Mouse (Mus musculus): ENCODE measurements around the gene Ppip5k1.
"Not testable (repeated sequence)": the region's sequence is repeated elsewhere in the genome, so short reads cannot be mapped to it uniquely, and the experiment has no call there.

Gene Ppip5k1

GRCm38 (mm10) chr2:121354820-121355592 is at the start of gene Ppip5k1:
Gene Ppip5k1 (minus strand): TSS chr2:121355396.
- in situ Hi-C loops (cut with MseI, MboI), result no loop called here

DNA sequence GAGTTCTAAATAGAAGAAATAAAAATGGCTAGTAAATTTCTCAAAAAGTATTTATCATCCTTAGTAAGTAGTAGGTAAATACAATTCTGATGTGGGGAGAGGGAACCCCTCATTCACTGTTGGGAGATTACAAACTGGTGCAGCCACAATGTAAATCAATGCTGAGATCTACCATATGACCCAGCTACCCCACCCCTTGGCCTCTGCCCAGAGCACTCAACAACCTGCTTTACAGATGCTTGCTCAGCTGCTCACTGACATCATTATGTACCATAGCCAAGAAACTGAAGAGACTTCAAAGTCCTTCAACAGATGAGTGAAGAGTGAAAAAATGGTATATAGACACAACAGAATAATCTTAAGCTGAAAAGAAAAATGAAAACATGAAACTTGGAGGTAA is 48.1 kb upstream of the Ppip5k1 start:
- in situ Hi-C loops (cut with MseI, MboI), result no loop called here

GRCm38 (mm10) chr2:121396624-121397023 is 41.4 kb upstream of the Ppip5k1 start:
- in situ Hi-C loops (cut with MseI, MboI), result no loop called here

DNA sequence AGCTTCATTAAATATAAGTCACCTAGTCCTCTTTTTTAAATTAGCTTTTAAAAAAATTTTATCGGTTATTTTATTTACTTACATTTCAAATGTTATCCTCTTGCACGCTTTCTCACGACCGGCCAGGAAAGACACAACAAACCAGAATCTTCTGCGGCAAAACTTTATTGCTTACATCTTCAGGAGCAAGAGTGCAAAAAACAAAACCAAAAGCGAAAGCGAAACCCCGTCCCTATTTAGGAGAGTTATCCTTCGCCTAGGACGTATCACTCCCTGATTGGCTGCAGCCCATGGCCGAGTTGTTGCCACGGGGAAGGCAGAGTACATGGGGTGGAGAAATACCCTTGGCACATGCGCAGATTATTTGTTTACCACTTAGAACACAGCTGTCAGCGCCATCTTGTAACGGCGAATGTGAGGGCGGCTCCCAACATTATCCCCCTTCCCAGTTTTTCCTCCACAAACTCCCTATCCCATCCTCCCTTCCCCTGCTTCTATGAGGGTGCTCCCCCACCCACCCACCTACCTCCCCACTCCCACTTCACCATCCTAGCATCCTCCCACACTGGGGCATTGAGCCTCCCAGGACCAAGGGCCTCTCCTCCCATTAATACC is 31.9 kb upstream of the Ppip5k1 start, which contains the start of gene Strc:
Strc (minus strand) TSS at position 208 of the 615 bp plus-strand sequence.
- in situ Hi-C loops (cut with MseI, MboI), result not testable (repeated sequence)

- in situ Hi-C loops (cut with MseI, MboI), result no loop called here
Measured at GRCm38 (mm10) chr2:121374766-121375165, 19.6 kb upstream of the Ppip5k1 start.

DNA sequence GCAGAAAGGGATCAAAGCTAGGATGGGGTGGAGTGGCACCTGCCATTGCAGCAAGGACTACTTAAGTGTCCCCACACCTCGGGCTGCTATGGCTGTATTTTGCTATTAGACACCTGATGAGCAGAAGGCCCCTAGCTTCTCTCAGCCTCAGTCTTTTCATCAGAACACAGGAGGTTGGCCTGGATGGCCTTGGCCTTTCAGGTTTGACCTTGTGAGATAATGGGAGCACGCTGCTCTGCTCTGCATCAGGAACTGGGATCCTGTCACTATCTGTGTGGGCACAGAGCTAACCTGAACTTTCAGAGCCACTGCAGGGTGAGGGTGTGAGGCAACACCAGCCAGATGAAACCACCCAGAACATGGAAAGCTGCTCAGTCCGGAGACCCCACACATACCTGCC is 17.1 kb upstream of the Ppip5k1 start:
- in situ Hi-C loops (cut with MseI, MboI), result no loop called here

DNA sequence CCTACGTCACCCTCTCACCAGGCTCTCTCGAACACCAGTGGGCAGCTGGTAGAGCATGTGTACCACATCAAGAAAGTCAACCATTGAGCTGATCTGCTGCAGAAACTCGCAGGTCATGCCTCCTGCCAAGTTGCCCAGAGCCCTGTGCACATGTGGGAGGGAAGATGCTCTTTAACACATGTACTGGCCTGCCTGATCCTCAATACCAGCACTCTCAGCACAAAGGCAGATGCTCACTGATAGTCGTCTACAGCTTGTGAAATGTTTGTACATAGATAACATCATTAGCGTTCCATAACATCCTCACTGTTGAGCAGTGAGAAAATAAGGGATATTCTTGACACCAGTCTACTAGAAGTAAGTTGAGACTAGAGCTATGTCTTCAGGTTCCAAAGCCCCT is 15.7 kb upstream of the Ppip5k1 start:
- in situ Hi-C loops (cut with MseI, MboI), result no loop called here

GRCm38 (mm10) chr2:121368831-121369230 is 13.6 kb upstream of the Ppip5k1 start:
- in situ Hi-C loops (cut with MseI, MboI), result no loop called here

DNA sequence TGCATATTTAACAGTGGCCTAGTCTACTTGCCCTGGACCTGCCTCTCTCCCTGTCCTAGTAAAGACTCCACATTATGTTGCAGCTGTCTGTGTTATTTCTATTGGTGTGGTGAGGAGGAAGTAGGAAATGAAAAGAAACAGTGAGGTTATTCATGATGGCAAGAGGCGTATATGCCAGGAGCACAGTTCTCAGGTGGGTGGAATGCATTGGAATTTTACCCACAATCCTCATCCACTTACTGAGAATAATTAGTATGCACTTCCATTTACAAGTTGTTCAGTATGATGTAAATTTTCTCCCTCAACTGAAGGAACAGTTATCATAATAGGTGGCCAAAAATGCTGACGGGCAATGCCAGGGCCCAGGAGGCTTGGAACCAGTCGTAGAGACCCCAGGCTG is 8.5 kb upstream of the Ppip5k1 start:
- in situ Hi-C loops (cut with MseI, MboI), result no loop called here

- in situ Hi-C loops (cut with MseI, MboI), result no loop called here
Measured at GRCm38 (mm10) chr2:121359461-121359860, 4.3 kb upstream of the Ppip5k1 start.

GRCm38 (mm10) chr2:121358381-121358780 is 3.2 kb upstream of the Ppip5k1 start:
- in situ Hi-C loops (cut with MseI, MboI), result no loop called here

GRCm38 (mm10) chr2:121357961-121358360 is 2.8 kb upstream of the Ppip5k1 start:
- in situ Hi-C loops (cut with MseI, MboI), result no loop called here

DNA sequence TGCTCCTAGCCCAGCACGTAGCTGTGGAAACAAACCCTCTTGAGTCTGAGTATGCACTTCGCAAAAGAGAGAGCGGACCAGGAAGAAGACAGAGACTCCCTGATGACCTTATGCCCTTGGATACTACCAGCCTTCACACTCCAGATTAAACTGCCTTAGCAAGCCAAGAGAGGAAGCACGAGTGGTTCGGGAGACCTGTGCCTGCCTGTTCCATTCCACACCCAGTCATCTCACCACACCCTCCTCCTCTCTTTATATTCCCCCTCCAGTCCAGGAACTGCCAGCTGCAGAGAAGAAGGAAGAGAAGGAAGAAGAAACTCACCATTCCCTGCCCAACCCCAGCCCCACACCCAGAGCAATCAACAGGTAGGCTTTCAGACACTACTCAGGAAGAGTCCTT is 2.3 kb upstream of the Ppip5k1 start, which contains the start of gene Ckmt1:
Ckmt1 (plus strand) TSS at position 221 of the 400 bp plus-strand sequence.
- in situ Hi-C loops (cut with MseI, MboI), result no loop called here

GRCm38 (mm10) chr2:121354378-121354777 is 818 bp downstream of the Ppip5k1 start:
- in situ Hi-C loops (cut with MseI, MboI), result no loop called here

DNA sequence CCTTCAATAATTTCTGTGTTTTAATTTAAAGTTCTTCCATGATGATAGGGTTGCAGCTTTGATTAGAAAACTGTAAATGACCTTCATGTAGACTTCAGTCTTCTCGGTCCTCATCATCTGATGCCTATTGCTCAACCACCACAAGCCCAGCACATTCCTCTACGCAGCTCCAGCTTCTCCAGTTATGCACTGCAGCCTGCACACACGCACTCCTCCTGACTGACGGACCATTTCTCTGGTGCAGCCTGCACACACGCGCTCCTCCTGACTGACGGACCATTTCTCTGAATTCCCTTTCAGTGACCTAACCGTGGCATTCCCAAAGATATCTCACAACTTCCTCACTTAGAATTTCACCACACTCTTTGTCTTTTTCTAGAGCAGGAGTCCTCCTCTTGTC is 2.0 kb downstream of the Ppip5k1 start:
- in situ Hi-C loops (cut with MseI, MboI), result no loop called here

DNA sequence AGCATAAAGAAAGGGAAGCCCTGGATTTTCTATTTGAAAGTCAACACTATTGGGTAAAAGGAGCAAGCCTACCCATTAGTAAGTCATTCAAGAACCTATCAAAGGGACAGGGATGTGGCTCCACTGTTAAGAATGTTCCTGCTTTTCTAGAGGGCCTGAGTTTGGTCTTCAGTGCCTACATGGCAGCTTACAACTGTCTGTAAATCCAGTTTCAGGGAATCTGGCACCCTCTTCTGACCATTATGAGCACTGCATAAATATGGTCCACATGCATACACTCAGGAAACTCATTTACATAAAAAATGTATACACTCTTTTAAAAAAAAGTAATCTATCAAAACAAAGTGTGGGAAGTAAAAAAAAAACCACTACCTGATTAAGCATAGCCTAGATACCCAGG is 16.1 kb downstream of the Ppip5k1 start:
- in situ Hi-C loops (cut with MseI, MboI), result no loop called here

DNA sequence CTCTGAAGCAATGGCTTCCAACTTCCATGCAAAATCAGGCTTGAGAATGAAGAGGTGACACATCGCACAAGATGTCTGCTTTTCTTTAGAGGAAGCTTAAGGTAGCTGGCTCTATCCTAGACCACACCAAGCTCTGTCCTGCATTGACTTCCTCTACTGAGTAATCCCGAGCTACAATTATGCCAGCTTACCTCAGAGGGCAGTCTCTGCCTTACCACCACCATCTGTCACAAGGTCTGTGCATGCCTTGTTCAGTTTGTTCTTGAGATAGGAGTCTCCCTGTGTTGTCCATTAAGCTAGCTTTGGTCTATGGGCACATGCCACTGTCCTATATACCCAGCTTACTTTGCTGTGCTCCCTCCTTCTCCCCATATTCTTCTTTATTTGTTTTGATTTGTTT is 25.7 kb downstream of the Ppip5k1 start:
- in situ Hi-C loops (cut with MseI, MboI), result no loop called here

DNA sequence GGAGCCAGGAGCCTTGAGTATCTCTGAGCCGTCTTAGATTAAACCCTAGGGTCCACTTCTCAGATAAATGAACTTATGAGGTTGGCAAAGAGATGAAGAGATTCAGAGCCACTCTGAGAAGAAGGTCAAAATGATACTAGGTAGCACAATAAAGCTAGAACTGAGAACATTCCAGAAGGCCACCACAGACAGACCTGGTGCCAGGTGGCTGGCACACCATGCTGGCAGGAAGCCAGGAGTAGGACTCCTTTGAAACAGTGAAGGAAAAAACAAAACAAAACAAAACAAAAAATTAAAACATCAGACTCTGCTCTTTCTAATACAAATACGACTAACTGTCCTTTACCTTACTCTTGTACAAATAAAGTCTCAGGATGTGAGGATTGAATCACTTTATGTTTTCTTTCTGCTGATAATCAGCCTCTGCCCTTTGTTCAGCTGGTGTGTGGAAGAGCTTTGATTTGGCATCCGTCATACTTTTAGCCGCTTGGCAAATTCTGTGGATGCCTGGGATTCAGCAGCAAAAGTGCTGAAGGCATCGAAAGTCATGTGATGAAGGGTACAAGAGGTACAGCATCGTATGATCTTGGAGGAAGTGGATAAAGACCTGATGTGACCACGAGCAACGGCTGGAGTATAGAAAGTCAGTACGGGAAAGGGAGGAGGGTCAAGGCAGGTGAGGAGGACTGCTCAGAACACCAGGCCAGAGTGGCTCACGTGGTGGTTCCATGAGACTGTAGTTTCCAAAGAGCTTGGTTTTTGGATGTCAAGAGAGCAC is 31.3 kb downstream of the Ppip5k1 start:
- in situ Hi-C loops (cut with MseI, MboI), result no loop called here

GRCm38 (mm10) chr2:121323041-121323440 is 32.2 kb downstream of the Ppip5k1 start:
- in situ Hi-C loops (cut with MseI, MboI), result no loop called here

DNA sequence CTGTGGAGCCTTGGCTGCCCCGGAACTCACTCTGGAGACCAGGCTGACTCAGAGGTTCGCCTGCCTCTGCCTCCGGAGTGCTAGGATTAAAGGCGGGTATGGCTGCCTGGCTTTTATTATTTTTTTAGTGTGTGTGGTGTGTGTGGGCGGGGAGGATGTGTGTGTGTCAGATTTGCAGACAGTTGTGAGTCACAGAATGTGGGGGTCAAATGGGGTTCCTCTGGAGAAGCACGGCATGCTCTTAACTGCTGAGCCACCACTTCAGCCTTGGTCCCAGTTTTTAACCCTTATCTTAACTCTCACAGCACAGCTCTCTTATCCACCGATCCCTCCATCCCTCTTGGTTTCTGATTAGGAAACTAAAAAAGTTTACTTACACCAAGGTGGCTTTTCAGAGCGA is 38.9 kb downstream of the Ppip5k1 start:
- in situ Hi-C loops (cut with MseI, MboI), result no loop called here

DNA sequence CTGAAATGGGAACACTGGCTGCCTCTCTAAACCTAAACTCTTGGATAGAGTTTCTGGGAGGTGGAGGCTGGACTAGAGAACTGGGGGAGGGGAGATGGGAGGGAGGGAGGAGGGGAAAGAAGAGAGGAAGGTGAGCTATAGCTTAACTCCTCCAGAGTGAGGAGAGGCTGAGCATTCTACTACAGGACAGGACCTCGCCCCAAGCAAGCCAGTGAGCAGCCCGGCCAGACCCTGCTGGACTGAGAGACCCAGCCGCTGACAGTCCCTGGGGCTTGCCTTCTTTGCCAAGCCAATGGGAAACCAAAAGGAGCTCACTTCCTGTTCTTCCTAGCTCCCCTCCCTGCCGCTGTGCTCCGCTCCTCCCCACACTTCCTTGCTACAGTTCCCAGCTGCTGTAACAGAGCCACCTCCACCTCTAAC is 46.2 kb downstream of the Ppip5k1 start:
- in situ Hi-C loops (cut with MseI, MboI), result no loop called here

DNA sequence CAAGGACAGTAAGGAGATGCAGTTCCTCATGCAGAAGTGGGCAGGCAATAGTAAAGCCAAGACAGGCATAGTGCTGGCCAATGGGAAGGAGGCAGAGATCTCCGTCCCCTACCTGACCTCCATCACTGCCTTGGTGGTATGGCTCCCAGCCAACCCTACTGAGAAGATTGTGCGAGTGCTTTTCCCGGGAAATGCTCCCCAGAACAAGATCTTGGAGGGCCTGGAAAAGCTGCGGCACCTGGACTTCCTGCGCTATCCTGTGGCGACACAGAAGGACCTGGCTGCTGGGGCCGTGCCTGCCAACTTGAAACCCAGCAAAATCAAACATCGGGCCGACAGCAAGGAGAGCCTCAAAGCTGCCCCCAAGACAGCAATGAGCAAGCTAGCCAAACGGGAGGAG is 55.2 kb downstream of the Ppip5k1 start:
- in situ Hi-C loops (cut with MseI, MboI), result no loop called here
